Mouse (Mus musculus) hindbrain, embryonic 14.5 days (tissue): Measurements from ENCODE around the gene Hs3st3a1. TPM values are rescaled to one million over a fixed set of nuclear protein-coding genes. Genes with fewer than 3 reads are reported as not detected.

Experiments used
- ATAC-seq: fragments of 200-750 bp; cut with Nextera tagmentation; 2 replicates; pipeline ENCODE4 v1.8.0; 2017; ENCODE audit warnings: moderate number of reproducible peaks, mild to moderate bottlenecking, moderate TSS enrichment, moderate library complexity; ENCODE audit not compliant: low FRiP score
- DNase-seq: peaks from one replicate; pipeline ENCODE4 v3.0.0-alpha.2; 2015; ENCODE audit warnings: low spot score
- H3K27ac ChIP-seq: fragments of 300-500 bp; sonication (generic); 2 replicates; pipeline ENCODE4 v1.5.1; 2014; ENCODE audit warnings: mild to moderate bottlenecking, moderate library complexity
- H3K27me3 ChIP-seq: fragments of 300-500 bp; sonication (generic); 2 replicates; pipeline ENCODE4 v1.6.1; 2014; ENCODE audit warnings: mild to moderate bottlenecking, low read length, mixed read lengths; ENCODE audit not compliant: control insufficient read depth, insufficient read depth
- H3K36me3 ChIP-seq: fragments of 300-500 bp; sonication (generic); replicated peaks from 2 replicates; pipeline ENCODE4 v1.6.1; 2014; ENCODE audit not compliant: control insufficient read depth, insufficient read depth
- H3K4me1 ChIP-seq: fragments of 300-500 bp; sonication (generic); replicated peaks from 2 replicates; pipeline ENCODE4 v1.6.1; 2014; ENCODE audit warnings: antibody characterized with exemption, low read length, mixed read lengths; ENCODE audit not compliant: control insufficient read depth, insufficient read depth
- H3K4me2 ChIP-seq: fragments of 300-500 bp; sonication (generic); replicated peaks from 2 replicates; pipeline ENCODE4 v1.6.1; 2014; ENCODE audit warnings: mild to moderate bottlenecking, moderate library complexity
- H3K4me3 ChIP-seq: fragments of 300-500 bp; sonication (generic); replicated peaks from 2 replicates; pipeline ENCODE4 v1.5.1; 2014; ENCODE audit warnings: mild to moderate bottlenecking, low read length
- H3K9ac ChIP-seq: fragments of 300-500 bp; sonication (generic); 2 replicates; pipeline ENCODE4 v1.6.1; 2014
- H3K9me3 ChIP-seq: fragments of 300-500 bp; sonication (generic); 2 replicates; pipeline ENCODE4 v1.6.1; 2016; ENCODE audit warnings: low read length; ENCODE audit not compliant: control insufficient read depth
- WGBS: fragments of 180-500 bp; shearing (Covaris S2); extraction: QIAGEN DNeasy Blood & Tissue Kit; methylation state at CpG from one replicate; pipeline ENCODE4 v1.1.7; 2014; 5-methylcytosine and 5-hydroxymethylcytosine counted together
- polyA plus RNA-seq: library from polyadenylated mRNA; unstranded; fragments of >200 nt; fragmentation: Nextera tagmentation; extraction: Ambion mirVana; gene quantifications from 2 replicates; pipeline ENCODE4 v1.2.1, GENCODE M21; 2014

Hs3st3a1 gene
- polyA plus RNA-seq, 1 experiment from 2014 or later, result 1.8 TPM

DNA sequence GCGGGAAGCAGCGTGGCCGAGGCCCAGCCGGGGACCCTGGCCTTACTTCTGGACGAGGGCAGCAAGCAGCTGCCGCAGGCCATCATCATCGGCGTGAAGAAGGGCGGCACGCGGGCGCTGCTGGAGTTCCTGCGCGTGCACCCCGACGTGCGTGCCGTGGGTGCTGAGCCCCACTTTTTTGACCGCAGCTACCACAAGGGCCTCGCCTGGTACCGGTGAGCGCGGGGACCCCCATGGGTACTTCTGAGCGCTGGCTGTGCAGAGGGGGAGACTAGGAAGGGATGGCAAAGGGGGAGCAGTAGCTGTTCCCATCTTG is 1.2 kb downstream of the Hs3st3a1 start, which contains the start of gene F930015N05Rik:
TSS of gene F930015N05Rik (minus strand) at position 242 of the 316 bp plus-strand sequence.
- Histone ChIP-seq H3K4me1 (peaks cover 7% of the 10 kb centered on the region), H3K4me3 (peak within 1 kb of the TSS; percentile 57), H3K27ac (peak within 1 kb of the TSS; percentile 41; the same call in 1 of the 2 replicates), H3K27me3 (peaks cover 46% of the 10 kb centered on the region), H3K4me2 (peak within 1 kb of the TSS; percentile 99), H3K9ac (peak within 1 kb of the TSS; percentile 65), H3K9me3 (no peaks in the 10 kb centered on the region), H3K36me3 (no peaks in the 10 kb centered on the region)
- DNase-seq (no peak), ATAC-seq (no peak)
- under 1% methylated on average over 24 of the region's 24 CpGs for WGBS

DNA sequence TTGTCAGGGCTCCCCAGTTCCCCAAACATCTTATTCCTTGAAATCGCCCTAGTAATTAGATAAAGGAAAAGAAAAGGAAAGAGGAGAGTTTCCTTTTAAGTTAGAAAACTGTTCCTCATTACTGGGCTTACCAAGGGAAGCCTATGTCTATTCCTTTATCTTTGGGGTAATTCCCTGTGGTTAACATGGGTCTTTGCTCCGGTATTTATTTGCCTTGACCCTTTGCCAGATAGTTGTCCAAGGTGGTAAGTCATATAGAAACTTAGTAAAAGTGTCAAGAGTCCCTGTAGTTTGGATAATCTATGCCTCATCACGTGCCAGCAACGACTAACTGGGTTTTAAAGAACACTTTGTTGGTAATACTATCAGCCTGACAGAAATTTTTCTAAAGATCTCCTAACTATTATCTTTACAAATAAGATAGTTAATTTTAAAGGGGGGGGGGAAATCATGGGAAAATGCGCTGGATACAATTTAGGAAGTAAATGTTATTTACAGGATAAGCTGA is 1.7 kb downstream of the Hs3st3a1 start:
- DNase-seq, result no peak
- WGBS, result 26% methylated on average over 5 of the region's 5 CpGs
- peak overlapping the region; percentile 65 for H3K9ac ChIP-seq
- no peak overlapping the region for H3K27ac ChIP-seq
- H3K9me3 ChIP-seq, result no peaks in the 10 kb centered on the region
- H3K36me3 ChIP-seq, result no peaks in the 10 kb centered on the region
- peak overlapping the region; percentile 57 for H3K4me3 ChIP-seq
- peaks cover 46% of the 10 kb centered on the region for H3K27me3 ChIP-seq
- peak overlapping the region; percentile 99 for H3K4me2 ChIP-seq
- ATAC-seq, result no peak
- peaks cover 7% of the 10 kb centered on the region for H3K4me1 ChIP-seq

DNA sequence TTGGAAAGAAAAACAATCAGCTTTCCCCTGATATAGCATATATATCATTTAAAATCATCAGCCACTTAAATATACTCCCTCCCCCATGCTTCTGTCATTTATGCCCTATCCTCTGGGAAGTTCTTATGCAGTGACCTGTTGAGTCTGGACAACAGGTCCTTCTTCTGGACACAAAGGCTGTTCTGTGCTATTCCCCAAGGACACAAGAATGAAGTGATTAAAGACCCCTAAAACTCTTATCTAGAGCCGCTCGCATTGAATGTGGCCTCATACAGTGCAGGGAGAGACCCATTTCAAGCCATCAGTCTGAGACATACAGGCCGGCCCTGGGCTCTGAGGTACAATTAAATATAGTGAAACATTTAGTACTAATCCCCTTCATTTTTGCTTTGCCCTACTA is 2.6 kb downstream of the Hs3st3a1 start:
- no peak for ATAC-seq

GRCm38 (mm10) chr11:64438909-64439308 is 3.8 kb downstream of the Hs3st3a1 start:
- 0 out of 2 replicates have a peak overlapping the region, but pooled peaks have one; percentile 7 for H3K4me2 ChIP-seq
- H3K36me3 ChIP-seq, result no peaks in the 10 kb centered on the region
- H3K27ac ChIP-seq, result no peak overlapping the region
- peaks cover 46% of the 10 kb centered on the region for H3K27me3 ChIP-seq
- peaks cover 7% of the 10 kb centered on the region for H3K4me1 ChIP-seq
- H3K9ac ChIP-seq, result no peak overlapping the region
- no peak for DNase-seq
- 26% methylated on average over 3 of the region's 3 CpGs for WGBS
- H3K9me3 ChIP-seq, result no peaks in the 10 kb centered on the region
- no peak overlapping the region for H3K4me3 ChIP-seq
- ATAC-seq, result no peak

More for the DNA sequence above, 2.6 kb downstream of the Hs3st3a1 start:
- H3K27ac ChIP-seq, result no peak overlapping the region
- no peak overlapping the region for H3K4me2 ChIP-seq
- H3K9ac ChIP-seq, result no peak overlapping the region
- no peaks in the 10 kb centered on the region for H3K9me3 ChIP-seq
- H3K36me3 ChIP-seq, result no peaks in the 10 kb centered on the region
- peaks cover 7% of the 10 kb centered on the region for H3K4me1 ChIP-seq
- WGBS, result 42% methylated on average over 3 of the region's 3 CpGs
- no peak overlapping the region for H3K4me3 ChIP-seq
- H3K27me3 ChIP-seq, result peaks cover 46% of the 10 kb centered on the region
- no peak for DNase-seq

DNA sequence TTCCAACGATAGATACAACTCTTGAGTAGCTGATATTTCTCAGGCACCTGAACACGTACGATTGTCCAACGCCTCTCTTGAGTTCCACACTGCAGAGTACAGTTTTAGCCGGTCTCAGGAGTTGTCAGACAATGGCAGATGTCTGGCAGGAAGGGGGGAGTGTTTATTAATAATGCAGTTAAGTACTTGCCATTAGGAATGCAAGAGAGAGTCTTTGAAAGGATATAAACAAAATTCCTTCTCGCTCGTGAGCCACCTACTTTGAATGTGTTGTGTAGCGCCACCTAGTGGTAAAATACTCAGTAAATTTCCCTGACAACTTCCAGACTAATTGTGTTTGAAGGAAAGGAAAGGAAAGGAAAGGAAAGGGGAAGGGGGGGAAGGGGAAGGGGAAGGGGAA is 7.0 kb downstream of the Hs3st3a1 start:
- H3K9me3 ChIP-seq, result no peaks in the 10 kb centered on the region
- peak; percentile 93 for DNase-seq
- H3K27ac ChIP-seq, result no peak overlapping the region
- no peaks in the 10 kb centered on the region for H3K36me3 ChIP-seq
- peaks cover 30% of the 10 kb centered on the region for H3K27me3 ChIP-seq
- H3K4me2 ChIP-seq, result peak overlapping the region; percentile 30
- no peak for ATAC-seq
- no peaks in the 10 kb centered on the region for H3K4me1 ChIP-seq
- no peak overlapping the region for H3K4me3 ChIP-seq
- WGBS, result 34% methylated on average over 8 of the region's 8 CpGs
- H3K9ac ChIP-seq, result no peak overlapping the region

- Histone ChIP-seq H3K27ac (no peak overlapping the region), H3K9ac (no peak overlapping the region), H3K4me1 (no peaks in the 10 kb centered on the region), H3K9me3 (no peaks in the 10 kb centered on the region), H3K4me2 (no peak overlapping the region), H3K4me3 (no peak overlapping the region), H3K36me3 (no peaks in the 10 kb centered on the region), H3K27me3 (peaks cover 24% of the 10 kb centered on the region)
- WGBS, result 45% methylated on average over 3 of the region's 3 CpGs
- no peak for DNase-seq
- ATAC-seq, result no peak
These were observed 7.6 kb downstream of the Hs3st3a1 start for GRCm38 (mm10) chr11:64442701-64443100.

GRCm38 (mm10) chr11:64445227-64445626 is 10.1 kb downstream of the Hs3st3a1 start:
- no peaks in the 10 kb centered on the region for H3K9me3 ChIP-seq
- H3K4me3 ChIP-seq, result no peak overlapping the region
- no peaks in the 10 kb centered on the region for H3K4me1 ChIP-seq
- WGBS, result 96% methylated on average over 1 of the region's 1 CpGs
- H3K27ac ChIP-seq, result no peak overlapping the region
- no peak overlapping the region for H3K9ac ChIP-seq
- no peaks in the 10 kb centered on the region for H3K36me3 ChIP-seq
- no peak overlapping the region for H3K4me2 ChIP-seq
- ATAC-seq (no peak), DNase-seq (no peak)
- 0 out of 2 replicates have a peak, but pooled peaks cover 2% of the 10 kb centered on the region for H3K27me3 ChIP-seq

GRCm38 (mm10) chr11:64448586-64449315 is 13.6 kb downstream of the Hs3st3a1 start:
- no peaks in the 10 kb centered on the region for H3K4me1 ChIP-seq
- H3K27ac ChIP-seq, result no peak overlapping the region
- H3K4me2 ChIP-seq, result no peak overlapping the region
- no peak overlapping the region for H3K4me3 ChIP-seq
- H3K27me3 ChIP-seq, result no peaks in the 10 kb centered on the region
- ATAC-seq (no peak), DNase-seq (no peak)
- H3K9me3 ChIP-seq, result no peaks in the 10 kb centered on the region
- WGBS, result 63% methylated on average over 9 of the region's 9 CpGs
- H3K36me3 ChIP-seq, result no peaks in the 10 kb centered on the region
- no peak overlapping the region for H3K9ac ChIP-seq

DNA sequence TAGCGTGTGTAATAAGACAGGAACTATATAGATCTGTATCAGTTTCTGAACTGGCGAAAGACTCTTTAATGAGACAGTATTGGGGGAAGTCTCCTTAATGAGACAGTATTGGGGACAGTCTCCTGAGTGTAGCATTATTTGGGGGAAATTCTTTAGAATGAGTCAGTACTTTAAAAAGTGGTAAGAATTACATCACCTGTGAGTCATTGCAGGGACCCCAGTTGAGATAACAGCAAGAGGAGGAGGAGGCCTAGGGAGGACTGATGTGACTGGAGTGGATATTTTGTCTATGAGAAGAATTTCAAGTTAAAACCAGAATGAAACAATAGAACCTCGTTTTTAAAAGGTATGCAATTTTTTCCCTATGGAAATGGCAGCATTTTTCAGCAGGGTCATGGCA is 26.6 kb downstream of the Hs3st3a1 start:
- no peaks in the 10 kb centered on the region for H3K27me3 ChIP-seq
- no peak overlapping the region for H3K4me3 ChIP-seq
- no peak overlapping the region for H3K9ac ChIP-seq
- no peaks in the 10 kb centered on the region for H3K36me3 ChIP-seq
- no peak for DNase-seq
- no peak overlapping the region for H3K4me2 ChIP-seq
- 83% methylated on average over 3 of the region's 3 CpGs for WGBS
- no peak overlapping the region for H3K27ac ChIP-seq
- no peaks in the 10 kb centered on the region for H3K4me1 ChIP-seq
- no peaks in the 10 kb centered on the region for H3K9me3 ChIP-seq
- no peak for ATAC-seq
